Mouse (Mus musculus) layer of hippocampus, adult 9-10 months (tissue): ENCODE data around the gene Snrnp25.

ENCODE experiments used
- DNase-seq: peaks from one replicate; pipeline ENCODE4 v3.0.0; 2022; ENCODE audit warnings: low spot score

Snrnp25 gene

DNA sequence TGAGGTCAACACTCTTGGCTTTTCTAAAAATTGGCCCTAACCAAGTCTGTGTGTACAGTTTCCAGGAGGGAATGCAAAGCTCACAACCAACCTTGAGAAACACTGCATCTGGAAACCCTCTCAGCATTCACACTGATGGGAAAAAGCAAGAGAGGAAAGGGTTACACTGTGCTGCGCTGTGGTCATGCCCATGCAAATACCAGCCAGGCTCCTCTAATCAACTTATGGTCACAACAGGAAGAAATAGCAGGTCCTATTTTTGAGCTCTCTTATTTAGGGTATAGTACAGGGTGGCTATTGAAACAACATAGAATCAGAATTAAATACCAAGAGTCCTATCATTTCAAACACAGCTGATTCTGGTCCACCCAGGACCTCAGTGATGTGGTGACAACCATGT is 39.4 kb downstream of the Snrnp25 start:
- DNase-seq = no peak

DNA sequence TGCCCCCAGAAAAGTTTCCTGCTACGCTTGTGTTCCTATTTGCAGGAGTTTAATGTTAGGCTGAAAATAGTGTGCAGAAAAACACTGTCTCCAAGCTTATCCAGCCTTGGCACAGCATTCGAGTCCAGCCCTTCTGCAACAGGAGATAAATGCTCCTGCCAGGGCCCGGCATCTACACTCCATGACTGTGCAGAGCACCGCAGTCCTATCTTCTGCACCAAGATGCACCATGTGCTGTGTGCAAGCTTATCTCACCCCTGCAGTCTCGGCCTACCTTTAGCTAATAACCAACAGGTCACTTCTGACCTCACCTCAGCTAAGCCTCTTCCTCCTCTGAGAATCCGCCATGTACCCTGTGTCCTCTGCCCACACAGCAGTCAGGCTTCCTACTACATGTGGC is 40.4 kb downstream of the Snrnp25 start:
- DNase-seq = no peak

DNA sequence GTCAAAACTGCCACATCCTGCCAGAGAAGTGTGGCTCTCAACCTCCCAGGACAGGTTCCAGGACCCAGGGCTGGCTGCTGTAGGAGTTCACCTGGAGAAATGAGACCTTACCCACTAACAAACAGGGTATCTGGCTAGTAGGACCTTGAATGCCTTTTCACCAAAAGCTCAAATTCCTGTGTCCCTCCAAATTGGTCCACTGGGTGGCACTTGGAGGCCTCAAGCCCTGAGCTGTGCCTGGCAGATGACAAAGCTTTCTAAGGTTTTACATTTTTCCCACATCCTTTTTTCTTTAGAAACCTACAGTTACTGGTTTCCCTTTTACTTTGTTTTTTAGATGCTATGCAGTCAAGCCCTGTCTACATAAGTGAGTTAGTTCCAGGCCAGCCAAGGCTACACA is 41.9 kb downstream of the Snrnp25 start:
- DNase-seq = no peak

DNA sequence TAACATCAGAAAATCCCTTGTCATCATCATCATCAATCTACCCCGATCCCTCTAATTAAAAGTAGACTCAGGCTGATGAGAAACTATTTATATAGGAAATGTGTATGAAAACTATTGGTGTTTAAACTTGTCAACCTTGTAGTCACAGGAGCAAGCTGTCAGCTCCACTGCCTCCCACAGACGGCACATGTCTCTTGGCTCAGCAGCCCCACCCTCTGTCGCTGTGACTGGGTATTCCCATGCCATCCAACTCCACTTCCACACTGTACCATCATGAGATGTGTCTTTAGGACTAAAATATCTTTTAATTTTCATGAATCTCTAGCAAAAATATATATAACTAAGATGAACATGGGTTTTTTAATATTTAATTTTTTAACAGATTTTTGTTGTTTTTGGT is 43.1 kb downstream of the Snrnp25 start:
- DNase-seq = no peak

DNA sequence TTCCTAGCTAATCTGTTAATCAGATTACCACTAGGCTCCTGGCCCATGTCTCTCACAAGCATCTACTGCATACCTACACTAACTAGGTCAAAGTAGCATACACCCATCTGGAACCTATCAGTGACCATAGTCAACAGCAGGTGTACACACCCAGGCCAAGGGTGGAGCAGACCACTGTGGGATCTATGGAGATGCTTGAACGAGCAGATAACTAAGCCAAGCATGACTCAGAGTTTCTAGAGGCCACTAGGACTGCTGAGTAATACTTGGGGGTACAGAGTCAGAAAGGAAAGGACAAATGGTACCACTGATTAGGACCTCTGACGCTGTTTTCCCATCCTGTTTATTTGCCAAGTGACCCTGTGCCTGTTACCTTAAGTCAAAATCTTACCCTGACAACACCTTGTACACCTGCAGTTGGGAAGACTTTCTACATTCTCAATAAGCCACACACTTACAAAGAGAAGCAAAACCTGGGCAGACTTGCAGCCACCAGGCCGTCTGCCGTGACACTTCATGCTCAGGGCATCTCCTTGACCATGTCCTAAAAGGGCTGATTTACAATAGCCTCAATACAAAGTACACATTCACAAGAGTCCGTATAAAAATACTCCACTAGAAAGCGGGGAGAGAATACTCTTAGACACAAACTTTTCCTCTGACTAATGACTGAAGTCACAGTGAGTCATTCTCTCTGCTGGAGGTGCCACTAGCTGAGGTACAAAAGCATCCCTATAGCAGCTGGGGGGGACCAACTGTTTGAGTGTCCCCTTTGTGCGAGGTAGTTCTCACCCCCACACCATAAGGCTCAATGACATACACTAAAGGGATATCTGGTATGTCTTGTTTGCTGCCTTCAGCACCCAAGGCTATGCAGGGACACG is 45.9 kb downstream of the Snrnp25 start:
- DNase-seq = no peak

DNA sequence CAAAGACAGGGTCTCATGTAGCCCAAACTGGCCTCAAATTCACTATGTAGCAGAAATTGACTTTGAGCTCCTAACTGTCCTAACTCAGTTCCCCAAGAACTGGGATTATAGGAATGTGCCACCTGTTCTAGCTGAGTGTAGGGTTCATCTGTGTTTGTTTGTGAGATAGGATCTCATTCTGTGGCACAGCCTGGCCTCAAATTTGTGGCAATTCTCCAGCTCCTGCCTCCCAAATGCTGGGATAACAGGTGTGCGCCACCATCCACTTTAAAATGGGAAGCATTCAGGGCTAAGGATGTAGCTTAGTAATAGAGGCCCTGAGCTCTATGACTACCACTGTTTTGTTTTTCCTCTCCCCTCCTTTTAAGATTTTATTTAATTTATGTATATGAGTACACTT is 47.9 kb downstream of the Snrnp25 start:
- no peak for DNase-seq

DNA sequence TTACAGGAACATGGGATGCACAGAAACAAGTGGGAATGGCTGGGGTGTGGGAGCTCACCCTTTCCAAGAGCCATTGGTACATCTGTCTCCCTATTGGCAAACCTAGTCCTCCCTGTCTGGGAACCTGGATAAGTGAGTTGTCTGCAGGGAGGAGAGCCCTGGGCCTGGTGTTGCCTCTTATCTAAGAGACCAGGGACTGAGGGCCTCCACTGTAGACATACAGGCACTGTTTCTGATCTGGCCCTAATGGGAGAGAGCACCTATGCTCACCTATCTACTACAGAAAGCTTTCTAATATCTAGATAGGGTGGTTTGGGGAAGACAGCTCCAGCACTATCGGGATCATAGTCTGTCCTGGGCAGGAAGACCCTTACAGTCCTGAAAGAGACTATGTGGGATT is 50.9 kb downstream of the Snrnp25 start:
- no peak for DNase-seq

DNA sequence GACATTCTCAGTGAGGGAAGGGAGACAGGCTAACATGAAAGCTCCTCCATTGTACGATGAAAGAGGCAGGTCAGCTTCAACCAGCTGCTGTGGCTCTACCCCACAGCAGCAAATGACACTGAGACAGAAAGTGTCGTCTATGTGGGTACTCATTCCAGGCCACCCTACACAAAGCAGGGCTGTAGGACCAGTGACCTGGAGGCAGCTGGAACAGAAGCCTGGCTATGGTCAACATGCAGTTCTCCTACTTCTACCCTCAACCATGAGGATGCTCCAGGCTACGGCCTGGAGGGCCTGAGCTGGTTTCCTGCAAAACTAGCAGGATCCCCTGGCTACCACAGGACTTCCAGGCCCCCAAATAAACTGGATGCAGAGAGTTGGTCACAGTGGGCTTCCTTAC is 51.4 kb downstream of the Snrnp25 start:
- no peak for DNase-seq
